Mouse (Mus musculus) layer of hippocampus, adult 9-10 months (tissue): Measurements from ENCODE around the gene Uhrf1.
A peak's percentile ranks its signal among the peaks of the same experiment; 100 is the strongest.
"Not testable (repeated sequence)": the region's sequence is repeated elsewhere in the genome, so short reads cannot be mapped to it uniquely, and the experiment has no call there.

Experiments
- DNase-seq: peaks from one replicate; pipeline ENCODE4 v3.0.0; 2022; ENCODE audit warnings: low spot score

Gene Uhrf1

GRCm38 (mm10) chr17:56303160-56303846 lies at the start of gene Uhrf1:
TSS of gene Uhrf1 (plus strand) at chr17:56303321.
- no peak for DNase-seq

- DNase-seq, result no peak
Measured at GRCm38 (mm10) chr17:56254695-56255094, 48.4 kb upstream of the Uhrf1 start.

GRCm38 (mm10) chr17:56255429-56255828 lies 47.7 kb upstream of the Uhrf1 start:
- DNase-seq, result peak; percentile 52

GRCm38 (mm10) chr17:56255863-56256238 lies 47.3 kb upstream of the Uhrf1 start:
- peak; percentile 98 for DNase-seq

GRCm38 (mm10) chr17:56256239-56256881 lies 46.8 kb upstream of the Uhrf1 start, which contains the start of gene Fem1a:
TSS of gene Fem1a (plus strand) at chr17:56256810.
- peak; percentile 98 for DNase-seq

GRCm38 (mm10) chr17:56257181-56257894 lies 45.8 kb upstream of the Uhrf1 start:
- no peak for DNase-seq

GRCm38 (mm10) chr17:56258269-56258668 lies 44.9 kb upstream of the Uhrf1 start:
- DNase-seq, result not testable (repeated sequence)

GRCm38 (mm10) chr17:56258812-56259211 lies 44.3 kb upstream of the Uhrf1 start:
- not testable (repeated sequence) for DNase-seq

GRCm38 (mm10) chr17:56259301-56260037 lies 43.7 kb upstream of the Uhrf1 start:
- DNase-seq, result no peak

GRCm38 (mm10) chr17:56261166-56261565 lies 42.0 kb upstream of the Uhrf1 start:
- DNase-seq, result no peak

- DNase-seq, result no peak
Measured at GRCm38 (mm10) chr17:56262645-56263094, 40.5 kb upstream of the Uhrf1 start.

GRCm38 (mm10) chr17:56264020-56264419 lies 39.1 kb upstream of the Uhrf1 start:
- peak; percentile 67 for DNase-seq

- no peak for DNase-seq
Measured at GRCm38 (mm10) chr17:56265011-56265410, 38.1 kb upstream of the Uhrf1 start.

- DNase-seq, result no peak
Measured at GRCm38 (mm10) chr17:56265869-56266268, 37.3 kb upstream of the Uhrf1 start.

- DNase-seq, result no peak
Measured at GRCm38 (mm10) chr17:56266271-56266670, 36.9 kb upstream of the Uhrf1 start.

GRCm38 (mm10) chr17:56269153-56269630 lies 33.9 kb upstream of the Uhrf1 start:
- peak; percentile 68 for DNase-seq

GRCm38 (mm10) chr17:56269741-56270140 lies 33.4 kb upstream of the Uhrf1 start:
- DNase-seq, result no peak

GRCm38 (mm10) chr17:56271609-56272253 lies 31.4 kb upstream of the Uhrf1 start:
- no peak for DNase-seq

- no peak for DNase-seq
Measured at GRCm38 (mm10) chr17:56272644-56273043, 30.5 kb upstream of the Uhrf1 start.

GRCm38 (mm10) chr17:56273482-56273881 lies 29.6 kb upstream of the Uhrf1 start:
- DNase-seq, result no peak

GRCm38 (mm10) chr17:56273986-56274385 lies 29.1 kb upstream of the Uhrf1 start:
- no peak for DNase-seq
